Mouse (Mus musculus): ENCODE results near the gene Wnt3.

Gene Wnt3

GRCm38 (mm10) chr11:103772505-103773386 is 1.2 kb upstream of the Wnt3 start:
- DNase-seq (ENCODE audit: low read depth, low spot score), result no peak

- no peak for DNase-seq (ENCODE audit: low read depth, low spot score)
Measured at GRCm38 (mm10) chr11:103774228-103774530, 229 bp downstream of the Wnt3 start.

GRCm38 (mm10) chr11:103780152-103780551 is 6.2 kb downstream of the Wnt3 start:
- DNase-seq (ENCODE audit: low read depth, low spot score), result peak; percentile 86

GRCm38 (mm10) chr11:103789951-103790350 is 16.0 kb downstream of the Wnt3 start:
- DNase-seq (ENCODE audit: low read depth, low spot score), result peak; percentile 86

GRCm38 (mm10) chr11:103801128-103801527 is 27.2 kb downstream of the Wnt3 start:
- no peak for DNase-seq (ENCODE audit: low read depth, low spot score)

GRCm38 (mm10) chr11:103804126-103804525 is 30.2 kb downstream of the Wnt3 start:
- DNase-seq (ENCODE audit: low read depth, low spot score), result no peak

- no peak for DNase-seq (ENCODE audit: low read depth, low spot score)
Measured at GRCm38 (mm10) chr11:103804804-103805203, 30.9 kb downstream of the Wnt3 start.

- no peak for DNase-seq (ENCODE audit: low read depth, low spot score)
Measured at GRCm38 (mm10) chr11:103807966-103808365, 34.0 kb downstream of the Wnt3 start.

GRCm38 (mm10) chr11:103808771-103809610 is 35.0 kb downstream of the Wnt3 start:
- DNase-seq (ENCODE audit: low read depth, low spot score), result no peak

- DNase-seq (ENCODE audit: low read depth, low spot score), result no peak
Measured at GRCm38 (mm10) chr11:103809611-103810598, 36.0 kb downstream of the Wnt3 start.

GRCm38 (mm10) chr11:103810631-103811030 is 36.7 kb downstream of the Wnt3 start:
- no peak for DNase-seq (ENCODE audit: low read depth, low spot score)

- DNase-seq (ENCODE audit: low read depth, low spot score), result no peak
Measured at GRCm38 (mm10) chr11:103811246-103811645, 37.3 kb downstream of the Wnt3 start.

GRCm38 (mm10) chr11:103814808-103815207 is 40.9 kb downstream of the Wnt3 start:
- no peak for DNase-seq (ENCODE audit: low read depth, low spot score)

GRCm38 (mm10) chr11:103815986-103816385 is 42.0 kb downstream of the Wnt3 start:
- DNase-seq (ENCODE audit: low read depth, low spot score), result no peak

- DNase-seq (ENCODE audit: low read depth, low spot score), result no peak
Measured at GRCm38 (mm10) chr11:103816719-103817118, 42.8 kb downstream of the Wnt3 start.

GRCm38 (mm10) chr11:103827201-103827600 is 53.3 kb downstream of the Wnt3 start:
- no peak for DNase-seq (ENCODE audit: low read depth, low spot score)

- no peak for DNase-seq (ENCODE audit: low read depth, low spot score)
Measured at GRCm38 (mm10) chr11:103828866-103829265, 54.9 kb downstream of the Wnt3 start.

GRCm38 (mm10) chr11:103829956-103830355 is 56.0 kb downstream of the Wnt3 start:
- no peak for DNase-seq (ENCODE audit: low read depth, low spot score)

- DNase-seq (ENCODE audit: low read depth, low spot score), result no peak
Measured at GRCm38 (mm10) chr11:103830476-103830875, 56.5 kb downstream of the Wnt3 start.

GRCm38 (mm10) chr11:103831766-103832165 is 57.8 kb downstream of the Wnt3 start:
- DNase-seq (ENCODE audit: low read depth, low spot score), result no peak

GRCm38 (mm10) chr11:103832331-103832730 is 58.4 kb downstream of the Wnt3 start:
- no peak for DNase-seq (ENCODE audit: low read depth, low spot score)

Measured in 3T3-L1 (cell line).